Mouse (Mus musculus): ENCODE results near the gene Shroom3. TPM values are rescaled to one million over a fixed set of nuclear protein-coding genes. Genes with fewer than 3 reads are reported as not detected.

Shroom3 gene
- polyA plus RNA-seq, 1 experiment = 0.57 TPM

GRCm38 (mm10) chr5:92985391-92985790, 302.2 kb downstream of the Shroom3 start:
- no peaks in the 10 kb centered on the region for H3K79me3 ChIP-seq (ENCODE audit: low read depth)
- H3ac ChIP-seq (ENCODE audit: control insufficient read depth, insufficient read length, low read depth) = no peak overlapping the region
- no peaks in the 10 kb centered on the region for H3K79me2 ChIP-seq (ENCODE audit: control insufficient read depth, insufficient read depth)
- no peak overlapping the region for H3K4me3 ChIP-seq (ENCODE audit: insufficient read depth, poor library complexity, severe bottlenecking)
- TF ChIP-seq CTCF (IDR thresholded peaks at IDR 0.05; ENCODE audit: control insufficient read depth, insufficient read depth, insufficient read length) = no peak
- TF ChIP-seq MYOD1 (IDR thresholded peaks at IDR 0.05; ENCODE audit: control insufficient read depth, insufficient read length, low read depth) = no peak
- TF ChIP-seq MYOG (IDR thresholded peaks at IDR 0.05; ENCODE audit: control insufficient read depth, extremely low read depth, insufficient read length) = no peak
- no peak for TF ChIP-seq CEBPB (IDR thresholded peaks at IDR 0.05; ENCODE audit: low read depth)
- TF ChIP-seq FOSL1 (IDR thresholded peaks at IDR 0.05; ENCODE audit: insufficient read depth, low read length, poor library complexity, severe bottlenecking) = no peak
- no peak for TF ChIP-seq USF1 (IDR thresholded peaks at IDR 0.05; ENCODE audit: low read depth)
- H3K36me3 ChIP-seq (ENCODE audit: control insufficient read depth, insufficient read depth) = no peaks in the 10 kb centered on the region
- H3K27me3 ChIP-seq (ENCODE audit: control insufficient read depth, insufficient read depth, insufficient read length) = no peaks in the 10 kb centered on the region

DNA sequence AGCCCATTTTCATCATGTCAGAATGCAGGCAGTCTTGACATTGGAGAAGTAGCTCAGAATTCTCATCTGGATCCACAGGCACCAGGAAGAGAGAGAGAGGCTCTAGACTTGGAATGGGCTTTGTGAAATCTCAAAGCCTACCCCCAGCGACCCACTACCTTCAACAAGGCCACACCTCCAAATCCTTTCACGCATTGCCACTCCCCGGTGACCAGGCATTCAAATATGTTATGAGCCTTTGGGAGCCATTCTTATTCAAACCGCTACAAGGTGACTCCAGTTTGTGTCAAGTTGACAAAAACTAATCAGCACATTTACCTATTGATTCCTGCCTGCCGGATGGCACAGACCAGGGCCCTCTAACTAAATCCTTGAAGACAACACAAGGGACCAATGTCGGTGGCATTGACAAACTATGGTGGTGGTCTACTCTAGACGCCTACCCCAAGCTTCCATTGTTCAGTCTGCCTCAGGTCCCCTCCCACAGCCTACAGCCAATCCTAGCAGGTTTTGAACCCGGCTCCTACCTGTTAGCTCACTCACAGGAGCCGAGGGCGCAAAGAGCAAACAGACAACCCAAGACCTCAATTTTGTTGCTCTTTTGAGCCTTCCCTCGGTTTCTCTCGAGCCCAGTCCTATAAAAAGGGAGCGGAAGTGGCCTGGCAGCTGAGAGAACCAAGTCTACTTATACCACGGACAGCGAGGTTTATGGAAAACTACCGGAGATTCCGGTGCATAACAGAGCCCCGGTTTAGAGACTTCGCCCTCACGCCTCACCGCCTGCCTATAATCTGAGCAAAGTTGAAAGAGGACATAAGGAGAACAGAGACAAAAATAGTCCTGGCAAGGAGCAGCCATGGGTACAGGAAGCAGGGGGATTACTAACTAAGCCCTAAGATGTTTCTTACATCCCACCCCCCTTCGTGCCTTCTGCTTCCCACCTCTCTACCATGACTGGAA, 303.7 kb downstream of the Shroom3 start:
- TF ChIP-seq CEBPB (IDR thresholded peaks at IDR 0.05; ENCODE audit: low read depth) (no peak), MYOD1 (IDR thresholded peaks at IDR 0.05; ENCODE audit: control insufficient read depth, insufficient read length, low read depth) (no peak)
- H3K79me3 ChIP-seq (ENCODE audit: low read depth) = no peaks in the 10 kb centered on the region
- H3ac ChIP-seq (ENCODE audit: control insufficient read depth, insufficient read length, low read depth) = no peak overlapping the region
- H3K4me3 ChIP-seq (ENCODE audit: insufficient read depth, poor library complexity, severe bottlenecking) = no peak overlapping the region
- H3K36me3 ChIP-seq (ENCODE audit: control insufficient read depth, insufficient read depth) = no peaks in the 10 kb centered on the region
- H3K27me3 ChIP-seq (ENCODE audit: control insufficient read depth, insufficient read depth, insufficient read length) = no peaks in the 10 kb centered on the region
- H3K79me2 ChIP-seq (ENCODE audit: control insufficient read depth, insufficient read depth) = no peaks in the 10 kb centered on the region

- H3K79me2 ChIP-seq (ENCODE audit: control insufficient read depth, insufficient read depth) = no peaks in the 10 kb centered on the region
- H3ac ChIP-seq (ENCODE audit: control insufficient read depth, insufficient read length, low read depth) = no peak overlapping the region
- H3K79me3 ChIP-seq (ENCODE audit: low read depth) = no peaks in the 10 kb centered on the region
- H3K27me3 ChIP-seq (ENCODE audit: control insufficient read depth, insufficient read depth, insufficient read length) = no peaks in the 10 kb centered on the region
- no peaks in the 10 kb centered on the region for H3K36me3 ChIP-seq (ENCODE audit: control insufficient read depth, insufficient read depth)
- TF ChIP-seq CEBPB (IDR thresholded peaks at IDR 0.05; ENCODE audit: low read depth) (no peak), USF1 (IDR thresholded peaks at IDR 0.05; ENCODE audit: low read depth) (no peak), MYOD1 (IDR thresholded peaks at IDR 0.05; ENCODE audit: control insufficient read depth, insufficient read length, low read depth) (no peak), MYOG (IDR thresholded peaks at IDR 0.05; ENCODE audit: control insufficient read depth, extremely low read depth, insufficient read length) (no peak), FOSL1 (IDR thresholded peaks at IDR 0.05; ENCODE audit: insufficient read depth, low read length, poor library complexity, severe bottlenecking) (no peak), CTCF (IDR thresholded peaks at IDR 0.05; ENCODE audit: control insufficient read depth, insufficient read depth, insufficient read length) (no peak), MAX (IDR thresholded peaks at IDR 0.05) (no peak)
- no peak overlapping the region for H3K4me3 ChIP-seq (ENCODE audit: insufficient read depth, poor library complexity, severe bottlenecking)
Observed at GRCm38 (mm10) chr5:92987891-92988768, 304.9 kb downstream of the Shroom3 start.

GRCm38 (mm10) chr5:92988769-92989356, 305.6 kb downstream of the Shroom3 start:
- no peak overlapping the region for H3K4me3 ChIP-seq (ENCODE audit: insufficient read depth, poor library complexity, severe bottlenecking)
- H3K79me2 ChIP-seq (ENCODE audit: control insufficient read depth, insufficient read depth) = no peaks in the 10 kb centered on the region

DNA sequence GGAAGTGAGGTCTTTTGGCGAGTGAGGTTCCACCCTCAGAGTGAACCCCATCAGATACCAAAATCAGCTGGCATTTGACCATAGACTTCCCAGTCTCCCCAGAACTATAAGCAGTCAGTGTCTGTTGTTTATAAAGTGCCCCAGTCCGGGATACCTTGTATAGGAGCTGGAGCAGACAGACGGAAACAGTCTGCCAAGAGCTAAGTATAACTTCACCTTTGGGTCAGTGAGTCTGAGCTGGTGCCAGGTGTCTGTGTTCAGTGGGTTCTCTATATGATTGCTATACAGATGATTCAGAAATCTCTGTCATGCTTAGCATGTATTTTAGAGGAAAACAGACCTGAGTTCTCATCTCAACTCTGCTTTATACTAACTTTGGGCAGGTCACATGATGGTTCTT, 308.9 kb downstream of the Shroom3 start:
- Histone ChIP-seq H3ac (ENCODE audit: control insufficient read depth, insufficient read length, low read depth) (no peak overlapping the region), H3K79me3 (ENCODE audit: low read depth) (no peaks in the 10 kb centered on the region)
- TF ChIP-seq MYOG (IDR thresholded peaks at IDR 0.05; ENCODE audit: control insufficient read depth, extremely low read depth, insufficient read length) (no peak), MAX (IDR thresholded peaks at IDR 0.05) (no peak), FOSL1 (IDR thresholded peaks at IDR 0.05; ENCODE audit: insufficient read depth, low read length, poor library complexity, severe bottlenecking) (no peak), CEBPB (IDR thresholded peaks at IDR 0.05; ENCODE audit: low read depth) (no peak), USF1 (IDR thresholded peaks at IDR 0.05; ENCODE audit: low read depth) (no peak), CTCF (IDR thresholded peaks at IDR 0.05; ENCODE audit: control insufficient read depth, insufficient read depth, insufficient read length) (no peak), MYOD1 (IDR thresholded peaks at IDR 0.05; ENCODE audit: control insufficient read depth, insufficient read length, low read depth) (no peak)

More at GRCm38 (mm10) chr5:92988769-92989356, 305.6 kb downstream of the Shroom3 start:
- no peaks in the 10 kb centered on the region for H3K27me3 ChIP-seq (ENCODE audit: control insufficient read depth, insufficient read depth, insufficient read length)
- no peak overlapping the region for H3ac ChIP-seq (ENCODE audit: control insufficient read depth, insufficient read length, low read depth)
- TF ChIP-seq FOSL1 (IDR thresholded peaks at IDR 0.05; ENCODE audit: insufficient read depth, low read length, poor library complexity, severe bottlenecking) (no peak), USF1 (IDR thresholded peaks at IDR 0.05; ENCODE audit: low read depth) (no peak), CTCF (IDR thresholded peaks at IDR 0.05; ENCODE audit: control insufficient read depth, insufficient read depth, insufficient read length) (no peak), CEBPB (IDR thresholded peaks at IDR 0.05; ENCODE audit: low read depth) (no peak), MYOD1 (IDR thresholded peaks at IDR 0.05; ENCODE audit: control insufficient read depth, insufficient read length, low read depth) (no peak), MAX (IDR thresholded peaks at IDR 0.05) (no peak), MYOG (IDR thresholded peaks at IDR 0.05; ENCODE audit: control insufficient read depth, extremely low read depth, insufficient read length) (no peak)
- no peaks in the 10 kb centered on the region for H3K36me3 ChIP-seq (ENCODE audit: control insufficient read depth, insufficient read depth)
- no peaks in the 10 kb centered on the region for H3K79me3 ChIP-seq (ENCODE audit: low read depth)

More for the DNA sequence above, 308.9 kb downstream of the Shroom3 start:
- Histone ChIP-seq H3K27me3 (ENCODE audit: control insufficient read depth, insufficient read depth, insufficient read length) (no peaks in the 10 kb centered on the region), H3K36me3 (ENCODE audit: control insufficient read depth, insufficient read depth) (no peaks in the 10 kb centered on the region), H3K79me2 (ENCODE audit: control insufficient read depth, insufficient read depth) (no peaks in the 10 kb centered on the region), H3K4me3 (ENCODE audit: insufficient read depth, poor library complexity, severe bottlenecking) (no peak overlapping the region)
